Mouse (Mus musculus) layer of hippocampus, adult 9-10 months (tissue): ENCODE measurements around the gene Olfr573-ps1.

ENCODE experiments used
- DNase-seq: peaks from one replicate; pipeline ENCODE4 v3.0.0; 2022; ENCODE audit warnings: low spot score

The Olfr573-ps1 gene

DNA sequence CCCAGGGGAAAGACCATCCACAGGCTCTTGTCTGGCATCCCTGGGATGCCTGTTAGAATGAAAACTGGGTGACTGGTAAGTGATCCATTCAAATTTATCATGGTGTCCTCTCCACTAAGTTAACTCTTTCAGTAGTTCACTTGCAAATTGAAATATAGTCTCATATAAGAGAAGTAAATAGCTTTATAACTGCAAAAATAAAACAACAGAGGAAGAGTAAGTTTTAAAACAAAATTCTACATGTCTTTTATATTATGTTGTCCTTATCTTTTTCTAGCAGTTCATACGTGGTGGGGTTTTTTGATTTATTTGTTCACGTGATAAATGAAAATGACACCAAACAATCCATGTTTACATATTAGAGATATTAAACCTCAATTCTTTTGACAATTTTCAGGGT, at the start of gene Olfr573-ps1:
Olfr573-ps1 (minus strand) TSS at position 101 of the 400 bp plus-strand sequence.
- no peak for DNase-seq

DNA sequence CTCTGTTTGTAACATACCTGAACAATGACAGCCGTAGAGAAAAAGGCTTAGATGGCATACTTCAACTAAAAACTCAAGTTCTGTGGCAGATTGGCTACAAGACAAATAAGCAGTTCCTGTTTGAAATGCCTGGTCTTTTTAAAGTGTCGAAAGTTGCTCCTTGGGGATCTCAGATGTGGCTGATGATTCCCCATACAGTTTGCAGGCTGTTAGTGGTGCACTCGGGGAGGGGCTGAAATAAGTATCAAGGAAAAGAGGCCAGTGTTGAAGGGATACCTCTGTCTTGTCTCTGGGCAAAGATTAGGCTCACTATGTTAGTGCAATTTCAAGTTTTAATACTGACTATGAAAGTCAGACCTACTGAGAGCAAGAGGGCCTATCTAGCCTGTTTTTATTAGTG, 46.8 kb upstream of the Olfr573-ps1 start, which contains the start of gene Olfr578:
Olfr578 (minus strand) TSS at position 101 of the 400 bp plus-strand sequence.
- no peak for DNase-seq

- no peak for DNase-seq
Measured at GRCm38 (mm10) chr7:102975843-102976242, 33.5 kb upstream of the Olfr573-ps1 start, which contains the start of gene Olfr577. Gene Olfr577 (minus strand): TSS chr7:102975943.

DNA sequence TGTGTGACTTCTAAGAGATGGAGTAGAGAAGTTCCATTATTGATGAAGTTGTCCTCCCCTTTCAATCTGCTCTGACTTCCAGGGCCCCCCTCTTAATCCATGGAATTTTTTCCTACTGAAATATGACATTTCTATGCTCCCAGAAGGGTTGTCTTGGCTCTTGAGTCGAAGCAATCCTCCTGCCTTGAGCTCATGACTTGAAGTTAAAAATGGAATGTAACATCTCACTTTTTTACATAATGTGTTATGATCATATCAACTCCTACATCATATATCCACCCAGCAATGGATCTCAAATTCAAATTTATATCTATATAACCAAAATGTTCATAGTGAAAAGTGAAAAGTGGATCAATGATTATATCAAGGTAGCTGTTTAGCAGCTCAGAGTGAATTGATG, 32.0 kb upstream of the Olfr573-ps1 start:
- no peak for DNase-seq

GRCm38 (mm10) chr7:102962360-102962759, 20.0 kb upstream of the Olfr573-ps1 start, which contains the start of gene Olfr576:
Gene Olfr576 (plus strand): TSS chr7:102962660.
- DNase-seq, result no peak

GRCm38 (mm10) chr7:102958593-102958992, 16.2 kb upstream of the Olfr573-ps1 start, which contains the start of gene Olfr575:
Gene Olfr575 (minus strand): TSS chr7:102958775.
- no peak for DNase-seq

DNA sequence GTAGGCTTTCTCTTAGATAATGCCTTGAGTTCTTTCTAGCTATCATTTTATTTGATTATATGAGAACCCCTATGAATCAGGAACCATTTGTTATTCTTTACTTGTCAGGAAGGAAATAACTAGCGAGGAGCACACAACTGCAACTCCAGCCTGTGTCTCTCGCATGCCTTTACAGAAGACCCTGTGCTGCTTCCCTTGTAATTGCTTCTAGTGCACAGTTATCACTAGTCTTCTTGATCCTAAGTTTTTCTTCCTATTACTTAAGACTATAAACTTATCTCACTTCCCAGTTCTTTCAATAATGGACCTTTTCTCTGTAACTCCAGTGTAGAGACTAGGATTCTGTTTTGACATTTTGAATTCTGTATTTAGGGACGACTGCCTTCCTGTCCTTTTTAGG, 15.8 kb upstream of the Olfr573-ps1 start:
- DNase-seq, result no peak

- DNase-seq, result no peak
Measured at GRCm38 (mm10) chr7:102950732-102951131, 8.4 kb upstream of the Olfr573-ps1 start.

- no peak for DNase-seq
Measured at GRCm38 (mm10) chr7:102948167-102948566, 5.8 kb upstream of the Olfr573-ps1 start, which contains the start of gene Olfr574. Gene Olfr574 (plus strand): TSS chr7:102948467.

DNA sequence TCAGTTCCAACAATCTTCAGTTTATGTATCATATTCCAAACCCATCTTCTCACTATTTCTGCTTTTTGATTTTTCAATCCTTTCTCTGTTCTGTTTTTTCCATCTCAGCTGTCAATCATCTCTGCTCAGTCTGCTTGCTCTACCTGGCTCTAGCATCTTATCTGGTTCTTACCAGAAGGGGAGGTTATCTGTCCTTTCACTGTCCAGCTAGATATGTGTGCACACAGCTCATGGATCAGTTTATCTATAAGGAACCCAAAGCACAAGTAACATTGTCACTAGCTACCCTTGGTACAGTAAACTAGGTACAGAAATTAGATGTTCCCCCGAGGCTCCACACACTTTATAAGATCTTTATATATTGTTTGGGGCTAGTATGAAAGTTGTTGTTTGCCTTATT, 1.0 kb upstream of the Olfr573-ps1 start:
- no peak for DNase-seq

GRCm38 (mm10) chr7:102927105-102927504, 15.3 kb downstream of the Olfr573-ps1 start:
- DNase-seq, result no peak

- DNase-seq, result no peak
Measured at GRCm38 (mm10) chr7:102924109-102924508, 18.3 kb downstream of the Olfr573-ps1 start, which contains the start of gene Olfr572. Gene Olfr572 (plus strand): TSS chr7:102924409.

DNA sequence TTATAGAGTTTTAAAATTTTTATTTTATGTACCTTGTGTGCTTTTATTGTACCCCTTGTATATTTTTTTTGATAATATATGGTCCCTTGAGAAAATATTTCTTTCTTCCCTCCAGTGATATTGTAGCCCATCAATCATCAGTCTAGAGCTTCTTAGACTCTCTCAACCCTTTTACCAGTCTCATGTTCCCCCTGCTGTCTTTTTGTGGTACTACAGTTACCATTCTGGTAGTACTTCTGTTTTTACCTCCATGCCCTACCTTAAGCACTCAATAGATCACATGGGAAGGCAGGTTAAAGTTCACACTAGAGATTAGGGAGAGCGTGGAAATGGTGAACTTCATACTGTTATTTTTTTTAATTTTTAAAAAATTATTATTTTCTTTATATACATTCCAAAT, 22.7 kb downstream of the Olfr573-ps1 start:
- DNase-seq, result no peak

DNA sequence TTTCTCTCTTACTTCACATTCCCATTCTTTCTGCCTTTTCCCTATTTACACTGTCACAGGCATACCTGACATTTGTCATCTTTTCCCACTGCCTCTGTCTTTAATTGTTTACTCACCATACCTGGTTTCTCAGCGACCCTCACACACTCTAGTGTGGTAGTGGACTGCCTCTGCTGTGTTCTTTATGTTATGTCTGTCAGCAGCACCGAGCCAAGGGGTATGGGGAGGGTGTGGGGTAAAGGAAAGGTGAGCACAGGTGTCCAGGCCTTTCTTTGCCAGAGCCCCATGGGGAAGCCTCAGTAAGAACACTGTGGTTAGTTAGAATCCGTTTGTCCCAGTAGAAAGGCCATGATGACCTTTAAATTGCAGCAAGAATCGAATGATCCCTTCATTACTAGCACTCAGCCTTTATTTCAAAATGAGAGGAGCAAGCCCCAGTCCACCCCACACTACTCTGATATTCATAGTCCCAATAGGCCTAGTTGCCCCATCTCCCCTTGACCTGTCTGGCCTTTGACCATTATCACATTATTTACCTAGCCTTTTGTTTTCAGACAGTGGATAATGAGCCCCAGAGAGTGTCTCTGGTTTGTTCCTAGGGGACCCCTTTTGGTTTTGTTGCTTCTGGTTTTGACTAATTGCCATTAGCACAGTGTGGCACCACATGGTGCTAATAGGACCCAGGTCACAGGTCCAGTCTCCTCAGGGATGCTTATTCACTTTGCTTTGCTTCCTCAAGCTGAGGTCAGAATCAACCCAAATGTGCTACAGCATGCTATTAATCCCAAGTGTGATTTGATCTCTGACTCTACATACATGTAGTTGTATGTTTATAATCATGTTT, 25.1 kb downstream of the Olfr573-ps1 start, which contains the start of gene Olfr571:
Olfr571 (minus strand) TSS at position 505 of the 844 bp plus-strand sequence.
- no peak for DNase-seq

GRCm38 (mm10) chr7:102916405-102916804, 26.0 kb downstream of the Olfr573-ps1 start:
- no peak for DNase-seq

GRCm38 (mm10) chr7:102915261-102915660, 27.1 kb downstream of the Olfr573-ps1 start:
- no peak for DNase-seq
